Mouse (Mus musculus) adrenal gland, adult (tissue): ENCODE results near the gene 4930415O20Rik.
A peak's percentile ranks its signal among the peaks of the same experiment; 100 is the strongest.

Source experiments
- DNase-seq, 2 experiments: peaks; one replicate each; pipeline ENCODE4 v3.0.0; 2022 to 2023; ENCODE audit warnings: low spot score in 1 of 2; ENCODE audit not compliant: inconsistent age in 2 of 2

The 4930415O20Rik gene

GRCm38 (mm10) chr15:98604041-98604575 lies 33.3 kb downstream of the 4930415O20Rik start:
- no peak for DNase-seq

- DNase-seq, result peak in 1 of 2 experiments; percentile 24
Measured at GRCm38 (mm10) chr15:98606051-98606536, 35.3 kb downstream of the 4930415O20Rik start.

- peak in 1 of 2 experiments; percentile 31 for DNase-seq
Measured at GRCm38 (mm10) chr15:98606739-98607138, 35.9 kb downstream of the 4930415O20Rik start.

- peak; percentile 68 to 79 for DNase-seq
Measured at GRCm38 (mm10) chr15:98607557-98607956, 36.8 kb downstream of the 4930415O20Rik start.

GRCm38 (mm10) chr15:98608058-98608783 lies 37.4 kb downstream of the 4930415O20Rik start:
- peak; percentile 27 to 71 for DNase-seq

GRCm38 (mm10) chr15:98608784-98609250 lies 38.0 kb downstream of the 4930415O20Rik start:
- DNase-seq, result peak; percentile 38 to 71

- peak; percentile 79 to 88 for DNase-seq
Measured at GRCm38 (mm10) chr15:98609331-98610130, 38.7 kb downstream of the 4930415O20Rik start, which contains the start of gene Adcy6. Gene Adcy6 (minus strand): TSS chr15:98610076.

GRCm38 (mm10) chr15:98610131-98610633 lies 39.4 kb downstream of the 4930415O20Rik start:
- no peak for DNase-seq

GRCm38 (mm10) chr15:98612229-98612628 lies 41.4 kb downstream of the 4930415O20Rik start:
- DNase-seq, result no peak

- peak; percentile 29 to 58 for DNase-seq
Measured at GRCm38 (mm10) chr15:98614551-98614950, 43.7 kb downstream of the 4930415O20Rik start.

- DNase-seq, result no peak
Measured at GRCm38 (mm10) chr15:98614971-98615370, 44.2 kb downstream of the 4930415O20Rik start.

- no peak for DNase-seq
Measured at GRCm38 (mm10) chr15:98615751-98616150, 44.9 kb downstream of the 4930415O20Rik start.

GRCm38 (mm10) chr15:98616362-98617175 lies 45.8 kb downstream of the 4930415O20Rik start:
- peak in 1 of 2 experiments; percentile 53 for DNase-seq

GRCm38 (mm10) chr15:98617176-98617537 lies 46.4 kb downstream of the 4930415O20Rik start:
- peak; percentile 72 to 94 for DNase-seq

GRCm38 (mm10) chr15:98622199-98622598 lies 51.4 kb downstream of the 4930415O20Rik start:
- no peak for DNase-seq

GRCm38 (mm10) chr15:98622721-98623120 lies 51.9 kb downstream of the 4930415O20Rik start:
- no peak for DNase-seq

GRCm38 (mm10) chr15:98623361-98623821 lies 52.6 kb downstream of the 4930415O20Rik start:
- no peak for DNase-seq

- no peak for DNase-seq
Measured at GRCm38 (mm10) chr15:98626078-98626477, 55.3 kb downstream of the 4930415O20Rik start.

- DNase-seq, result no peak
Measured at GRCm38 (mm10) chr15:98626487-98627212, 55.8 kb downstream of the 4930415O20Rik start.
